Mouse (Mus musculus) midbrain, embryonic 12.5 days (tissue): ENCODE measurements around the gene Dbil5. TPM values are rescaled to one million over a fixed set of nuclear protein-coding genes. Genes with fewer than 3 reads are reported as not detected.

Source experiments
- ATAC-seq: fragments of 200-750 bp; cut with Nextera tagmentation; 2 replicates; pipeline ENCODE4 v1.8.0; 2017; ENCODE audit warnings: low read depth, moderate TSS enrichment, moderate library complexity; ENCODE audit not compliant: low FRiP score
- H3K27ac ChIP-seq: fragments of 300-500 bp; sonication (generic); replicated peaks from 2 replicates; pipeline ENCODE4 v1.5.1; 2016; ENCODE audit warnings: mild to moderate bottlenecking
- H3K27me3 ChIP-seq: fragments of 300-500 bp; sonication (generic); 2 replicates; pipeline ENCODE4 v1.6.1; 2016; ENCODE audit warnings: mild to moderate bottlenecking
- H3K36me3 ChIP-seq: fragments of 300-500 bp; sonication (generic); 2 replicates; pipeline ENCODE4 v1.6.1; 2016
- H3K4me1 ChIP-seq: fragments of 300-500 bp; sonication (generic); 2 replicates; pipeline ENCODE4 v1.6.1; 2016
- H3K4me2 ChIP-seq: fragments of 300-500 bp; sonication (generic); replicated peaks from 2 replicates; pipeline ENCODE4 v1.6.1; 2016; ENCODE audit warnings: mild to moderate bottlenecking, moderate library complexity
- H3K4me3 ChIP-seq: fragments of 300-500 bp; sonication (generic); 2 replicates; pipeline ENCODE4 v1.5.1; 2016; ENCODE audit warnings: mild to moderate bottlenecking
- H3K9ac ChIP-seq: fragments of 300-500 bp; sonication (generic); replicated peaks from 2 replicates; pipeline ENCODE4 v1.6.1; 2016; ENCODE audit warnings: mild to moderate bottlenecking, moderate library complexity
- H3K9me3 ChIP-seq: fragments of 300-500 bp; sonication (generic); 2 replicates; pipeline ENCODE4 v1.6.1; 2016; ENCODE audit warnings: mild to moderate bottlenecking
- WGBS: fragments of 180-500 bp; shearing (Covaris S2); methylation state at CpG from one replicate; pipeline ENCODE4 v1.1.7; 2016; 5-methylcytosine and 5-hydroxymethylcytosine counted together
- polyA plus RNA-seq: library from polyadenylated mRNA; unstranded; fragments of >200 nt; fragmentation: Nextera tagmentation; extraction: Ambion mirVana; gene quantifications from 2 replicates; pipeline ENCODE4 v1.2.1, GENCODE M21; 2016

The Dbil5 gene
- polyA plus RNA-seq, 1 experiment from 2014 or later = not detected

DNA sequence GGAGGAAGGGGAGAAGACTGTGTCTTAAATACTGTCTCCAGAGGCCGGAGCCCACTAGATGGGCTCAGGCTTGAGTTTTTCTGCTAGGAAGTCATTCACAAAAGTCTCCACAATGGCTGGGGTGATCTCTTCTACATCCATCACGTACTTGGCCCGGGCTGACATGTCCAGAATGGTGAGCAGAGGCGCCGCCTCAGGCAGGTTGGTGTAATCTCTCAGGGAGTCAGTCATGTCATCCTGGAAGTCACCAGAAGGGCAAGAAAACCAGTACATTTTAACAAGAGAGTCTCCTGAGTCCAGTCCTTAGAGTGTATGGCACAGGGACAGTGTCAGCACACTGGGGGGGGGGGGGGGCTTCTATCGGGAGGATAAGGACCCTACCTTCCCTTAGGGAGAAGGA is 41.1 kb downstream of the Dbil5 start:
- H3K9ac ChIP-seq = no peak overlapping the region
- H3K4me3 ChIP-seq = no peak overlapping the region
- no peak overlapping the region for H3K27ac ChIP-seq
- no peaks in the 10 kb centered on the region for H3K9me3 ChIP-seq
- H3K4me2 ChIP-seq = no peak overlapping the region
- peaks cover 4% of the 10 kb centered on the region; the same call in 1 of the 2 replicates for H3K27me3 ChIP-seq
- peaks cover 19% of the 10 kb centered on the region; the same call in 1 of the 2 replicates for H3K36me3 ChIP-seq
- no peak for ATAC-seq
- WGBS = 82% methylated on average over 5 of the region's 6 CpGs
- H3K4me1 ChIP-seq = peaks cover 53% of the 10 kb centered on the region

DNA sequence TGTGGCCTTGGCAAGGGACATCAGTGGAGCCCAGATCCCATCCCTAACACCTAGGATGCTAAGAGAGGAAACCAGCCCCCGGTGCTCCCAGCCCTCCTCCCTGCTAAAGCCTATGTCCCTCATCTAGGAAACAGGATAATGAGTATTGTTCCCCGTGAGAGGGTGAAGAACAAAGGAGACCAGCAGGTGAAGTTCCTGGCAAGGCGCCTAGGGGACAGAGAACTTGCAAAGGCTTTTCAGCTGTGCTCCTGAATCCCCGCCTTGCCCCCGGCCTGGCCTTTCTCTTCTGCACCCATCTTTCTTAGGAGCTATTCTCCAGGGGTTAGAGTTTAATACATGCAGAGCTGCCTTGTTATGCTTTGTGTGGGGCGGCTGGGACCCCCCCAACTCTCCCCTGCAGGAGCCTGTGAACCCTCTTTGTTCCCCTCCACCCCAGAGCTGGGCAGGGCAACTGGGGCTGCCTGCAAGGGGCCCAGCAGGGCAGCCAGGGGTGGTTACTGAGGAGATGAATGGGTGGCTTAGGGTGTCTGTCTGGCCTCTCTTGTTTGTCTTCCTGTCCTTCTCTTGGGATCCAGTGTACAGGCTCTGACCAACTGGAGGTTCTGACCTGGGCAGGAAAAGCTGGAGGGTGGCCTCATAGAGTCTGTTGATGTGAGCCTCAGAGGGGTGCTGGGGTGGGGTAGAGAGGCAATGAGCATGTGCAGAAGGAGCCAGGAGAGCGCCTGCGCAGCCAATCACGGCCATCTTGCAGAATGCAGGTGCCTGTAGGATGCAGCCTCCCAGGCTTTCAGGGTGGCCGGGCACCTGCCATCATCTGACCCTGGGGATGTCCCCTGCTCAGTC is 43.0 kb downstream of the Dbil5 start:
- H3K9ac ChIP-seq = peak overlapping the region; percentile 47
- no peaks in the 10 kb centered on the region for H3K9me3 ChIP-seq
- peak overlapping the region; percentile 81 for H3K27ac ChIP-seq
- peak overlapping the region; percentile 9; the same call in 1 of the 2 replicates for H3K4me2 ChIP-seq
- peaks cover 16% of the 10 kb centered on the region; the same call in 1 of the 2 replicates for H3K36me3 ChIP-seq
- WGBS = 31% methylated on average over 10 of the region's 10 CpGs
- peak; percentile 27 for ATAC-seq
- peaks cover 9% of the 10 kb centered on the region for H3K27me3 ChIP-seq
- peaks cover 50% of the 10 kb centered on the region for H3K4me1 ChIP-seq
- no peak overlapping the region for H3K4me3 ChIP-seq

GRCm38 (mm10) chr11:76261224-76261623 is 43.8 kb downstream of the Dbil5 start:
- peak overlapping the region; percentile 81 for H3K27ac ChIP-seq

DNA sequence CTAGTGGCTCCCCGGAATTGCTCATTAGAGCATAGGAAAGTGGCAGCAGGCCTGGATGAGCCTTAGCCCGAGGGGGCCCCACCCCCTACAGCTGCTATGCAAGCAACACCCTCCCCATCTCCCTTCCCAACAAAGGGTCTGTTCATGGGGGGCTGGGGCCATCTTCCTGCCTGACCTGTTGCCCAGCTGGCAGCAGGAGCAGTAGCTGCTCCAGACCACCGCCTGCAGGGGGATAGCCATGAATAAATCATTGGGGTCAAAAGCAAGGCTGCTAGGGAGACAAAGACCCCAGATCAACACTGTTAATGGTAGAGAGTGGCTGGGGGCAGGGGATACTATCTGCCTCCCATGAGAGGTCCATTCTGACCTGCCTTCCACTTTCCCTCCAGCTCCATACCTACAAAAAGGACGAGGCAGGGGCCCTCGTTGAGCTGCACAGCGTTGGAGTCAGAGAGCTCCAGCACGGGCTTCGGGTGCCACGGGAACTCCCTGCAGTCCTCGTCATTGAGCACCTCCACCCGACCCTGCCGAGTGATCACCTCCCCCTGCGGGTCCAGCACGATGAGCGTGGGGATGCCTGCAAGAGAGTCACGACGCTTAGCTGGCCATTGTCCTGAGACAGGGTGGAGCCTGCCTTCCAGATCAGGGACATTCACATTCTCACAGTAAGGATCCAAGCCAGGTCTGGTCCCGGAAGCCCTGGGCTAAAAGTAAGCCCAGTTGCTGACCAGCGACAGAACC is 45.4 kb downstream of the Dbil5 start:
- peaks cover 9% of the 10 kb centered on the region; the same call in 1 of the 2 replicates for H3K36me3 ChIP-seq
- H3K27ac ChIP-seq = peak overlapping the region; percentile 81
- no peaks in the 10 kb centered on the region for H3K9me3 ChIP-seq
- H3K9ac ChIP-seq = peak overlapping the region; percentile 49; the same call in 1 of the 2 replicates
- H3K4me3 ChIP-seq = no peak overlapping the region
- H3K4me2 ChIP-seq = peak overlapping the region; percentile 40
- ATAC-seq = peak; percentile 57
- 4% methylated on average over 19 of the region's 19 CpGs for WGBS
- peaks cover 14% of the 10 kb centered on the region for H3K27me3 ChIP-seq
- peaks cover 63% of the 10 kb centered on the region for H3K4me1 ChIP-seq

More at GRCm38 (mm10) chr11:76261224-76261623, 43.8 kb downstream of the Dbil5 start:
- 68% methylated on average over 12 of the region's 12 CpGs for WGBS
- Histone ChIP-seq H3K4me1 (peaks cover 49% of the 10 kb centered on the region), H3K4me3 (no peak overlapping the region), H3K9me3 (no peaks in the 10 kb centered on the region), H3K27me3 (peaks cover 12% of the 10 kb centered on the region), H3K4me2 (no peak overlapping the region), H3K36me3 (peaks cover 16% of the 10 kb centered on the region; the same call in 1 of the 2 replicates), H3K9ac (no peak overlapping the region)
- ATAC-seq = no peak

- Histone ChIP-seq H3K4me2 (peak overlapping the region; percentile 21; the same call in 1 of the 2 replicates), H3K9me3 (no peaks in the 10 kb centered on the region), H3K4me1 (peaks cover 49% of the 10 kb centered on the region), H3K27me3 (peaks cover 15% of the 10 kb centered on the region; the same call in 1 of the 2 replicates), H3K36me3 (peaks cover 19% of the 10 kb centered on the region), H3K27ac (peak overlapping the region; percentile 90), H3K9ac (peak overlapping the region; percentile 24; the same call in 1 of the 2 replicates), H3K4me3 (no peak overlapping the region)
- WGBS = 14% methylated on average over 7 of the region's 7 CpGs
- no peak for ATAC-seq
These were observed 50.1 kb downstream of the Dbil5 start for GRCm38 (mm10) chr11:76267550-76267949.

- Histone ChIP-seq H3K36me3 (peaks cover 22% of the 10 kb centered on the region), H3K27ac (peak overlapping the region; percentile 90), H3K27me3 (peaks cover 15% of the 10 kb centered on the region; the same call in 1 of the 2 replicates), H3K4me2 (peak overlapping the region; percentile 21; the same call in 1 of the 2 replicates), H3K9ac (peak overlapping the region; percentile 25), H3K4me3 (no peak overlapping the region), H3K4me1 (peaks cover 44% of the 10 kb centered on the region), H3K9me3 (no peaks in the 10 kb centered on the region)
- ATAC-seq = peak; percentile 77
- 5% methylated on average over 5 of the region's 5 CpGs for WGBS
These were observed 50.6 kb downstream of the Dbil5 start for GRCm38 (mm10) chr11:76268001-76268459.

Other genes starting within 250 kb of the Dbil5 start
- gene 1700016K19Rik, start 217.7 kb upstream of the Dbil5 start, polyA plus RNA-seq = 0.40 and 1.1 TPM in 2 replicates
- 13.0 and 14.4 TPM in 2 replicates for gene Rflnb, start 189.8 kb upstream of the Dbil5 start, polyA plus RNA-seq
- gene Vps53, start 38.0 kb upstream of the Dbil5 start, polyA plus RNA-seq = 49.7 and 52.8 TPM in 2 replicates
- gene Fam57a, start 37.9 kb upstream of the Dbil5 start, polyA plus RNA-seq = 23.7 and 25.4 TPM in 2 replicates
- gene Gemin4, start 56 bp downstream of the Dbil5 start, polyA plus RNA-seq = 26.2 and 33.1 TPM in 2 replicates
- 16.4 and 17.7 TPM in 2 replicates for gene Mrm3, start 26.1 kb downstream of the Dbil5 start, polyA plus RNA-seq
- gene Glod4, start 26.1 kb downstream of the Dbil5 start, polyA plus RNA-seq = 113 and 116 TPM in 2 replicates
- 56.9 and 69.4 TPM in 2 replicates for gene Nxn, start 181.5 kb downstream of the Dbil5 start, polyA plus RNA-seq
- 98.8 and 113 TPM in 2 replicates for gene Timm22, start 189.3 kb downstream of the Dbil5 start, polyA plus RNA-seq